Mouse (Mus musculus) brain, embryonic 14.5 days (tissue): Measurements from ENCODE around the gene Znrf3.

ENCODE experiments used
- CTCF ChIP-seq: fragments of 200-500 bp; IDR thresholded peaks from 2 replicates; pipeline ENCODE4 v1.5.1; 2012; ENCODE audit warnings: inconsistent platforms, mild to moderate bottlenecking, moderate library complexity, borderline replicate concordance; ENCODE audit not compliant: insufficient read depth, insufficient read length; ENCODE audit errors: extremely low read depth
- POLR2A ChIP-seq: fragments of 200-500 bp; IDR thresholded peaks from 2 replicates; pipeline ENCODE4 v1.6.1; 2012; ENCODE audit warnings: mild to moderate bottlenecking, inconsistent platforms, borderline replicate concordance; ENCODE audit not compliant: poor library complexity, insufficient read depth, insufficient read length, severe bottlenecking; ENCODE audit errors: extremely low read depth

DNA sequence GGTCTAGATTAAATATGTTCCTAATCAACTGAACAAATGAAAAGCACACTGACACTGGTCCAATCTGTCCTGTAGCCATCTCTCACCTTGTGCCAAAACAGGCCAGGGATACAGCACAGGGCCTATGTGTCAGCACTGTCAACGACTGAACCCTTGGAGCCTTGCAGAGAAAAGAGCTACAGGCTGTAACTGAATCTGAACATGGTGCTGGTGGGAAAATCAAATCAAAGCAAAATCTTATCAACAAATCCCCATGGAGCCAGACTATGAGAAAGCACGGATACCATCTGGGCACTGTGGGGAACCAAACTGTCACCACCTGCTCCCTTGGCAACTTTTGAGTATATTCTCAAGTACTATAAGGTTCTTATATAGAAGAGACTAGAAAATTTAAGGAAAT is 19.5 kb downstream of the Znrf3 start:
- TF ChIP-seq POLR2A (no peak), CTCF (no peak)
